Mouse (Mus musculus) CH12.LX (cell line): ENCODE measurements at regions not wholly inside any gene's neighbourhood (a gene's known extent, or its start where the extent isn't known, plus 50 kb on each side); places are given as distances from the start of the nearest gene placed in this dataset.

Experiments
- DNase-seq: peaks from one replicate; pipeline ENCODE4 v3.0.0-alpha.2; 2013; ENCODE audit errors: extremely low read depth
- H3K27ac ChIP-seq: 2 replicates; pipeline ENCODE4 v1.5.1; 2012; ENCODE audit warnings: low read depth, mild to moderate bottlenecking, control low read depth, moderate library complexity; ENCODE audit not compliant: insufficient read depth
- H3K27me3 ChIP-seq: replicated peaks from 2 replicates; pipeline ENCODE3; 2012; ENCODE audit warnings: inconsistent platforms
- H3K36me3 ChIP-seq, 2 experiments: replicated peaks in 1 of 2; 2 replicates each; pipeline versions ENCODE3 to v1.6.1; 2012; ENCODE audit warnings: inconsistent platforms in 1 of 2, low read length in 1 of 2, mild to moderate bottlenecking in 1 of 2, mixed read lengths in 1 of 2, moderate library complexity in 1 of 2; ENCODE audit not compliant: control insufficient read depth in 1 of 2, insufficient read depth in 1 of 2
- H3K4me1 ChIP-seq, 2 experiments: 2 replicates each; pipeline ENCODE4 v1.6.1; 2012; ENCODE audit warnings: inconsistent platforms in 1 of 2, moderate library complexity in 1 of 2; ENCODE audit not compliant: insufficient read depth in 2 of 2, control insufficient read depth in 1 of 2
- H3K4me2 ChIP-seq: 2 replicates; pipeline ENCODE4 v1.6.1; 2012; ENCODE audit warnings: low read depth, mild to moderate bottlenecking, control low read depth; ENCODE audit not compliant: poor library complexity, insufficient read depth, severe bottlenecking
- H3K4me3 ChIP-seq, 3 experiments: fragments of 150-350 bp in 1 of 3; sonication (generic) in 1 of 3; replicated peaks in 1 of 3; 2 replicates each; pipeline versions ENCODE3 to v1.5.1; 2011 to 2012; ENCODE audit warnings: low read depth in 2 of 3, low read length in 2 of 3, mild to moderate bottlenecking in 2 of 3, moderate library complexity in 2 of 3, control low read depth in 1 of 3, improper control_type of control experiment in 1 of 3, inconsistent platforms in 1 of 3, mixed read lengths in 1 of 3; ENCODE audit not compliant: poor library complexity in 1 of 3
- H3K79me2 ChIP-seq: replicated peaks from 2 replicates; pipeline ENCODE4 v1.6.1; 2012; ENCODE audit warnings: mild to moderate bottlenecking, moderate library complexity; ENCODE audit not compliant: control insufficient read depth, poor library complexity, insufficient read depth, severe bottlenecking; ENCODE audit errors: extremely low read depth
- H3K9ac ChIP-seq: 2 replicates; pipeline ENCODE4 v1.6.1; 2012; ENCODE audit warnings: low read depth, mild to moderate bottlenecking, control low read depth, moderate library complexity; ENCODE audit not compliant: insufficient read depth
- H3K9me3 ChIP-seq: replicated peaks from 2 replicates; pipeline ENCODE3; 2012; ENCODE audit warnings: low read length, inconsistent platforms, mixed read lengths
- BHLHE40 ChIP-seq: IDR thresholded peaks from 2 replicates; pipeline ENCODE4 v1.6.1; 2011; ENCODE audit warnings: mild to moderate bottlenecking, low read depth, low read length, improper control_type of control experiment
- CHD1 ChIP-seq: IDR thresholded peaks from 2 replicates; pipeline ENCODE4 v1.6.1; 2012; ENCODE audit warnings: low read depth, low read length, improper control_type of control experiment, inconsistent platforms
- CTCF ChIP-seq, 2 experiments: IDR thresholded peaks in 1 of 2; conservative IDR thresholded peaks in 1 of 2; 2 replicates each; pipeline ENCODE4 v1.5.1; 2011 to 2012; ENCODE audit warnings: low read depth in 2 of 2, low read length in 2 of 2, improper control_type of control experiment in 1 of 2, inconsistent platforms in 1 of 2, mild to moderate bottlenecking in 1 of 2, moderate library complexity in 1 of 2
- ELF1 ChIP-seq: IDR thresholded peaks from 2 replicates; pipeline ENCODE4 v1.6.1; 2014; ENCODE audit warnings: low read depth, mild to moderate bottlenecking, inconsistent platforms, low read length, improper control_type of control experiment
- ETS1 ChIP-seq: conservative IDR thresholded peaks from 2 replicates; pipeline ENCODE4 v1.6.1; 2012; ENCODE audit warnings: low read depth, mild to moderate bottlenecking, inconsistent platforms, low read length, improper control_type of control experiment, moderate library complexity
- GABPA ChIP-seq: IDR thresholded peaks from 2 replicates; pipeline ENCODE4 v1.6.1; 2012; ENCODE audit warnings: low read depth, low read length, improper control_type of control experiment, inconsistent platforms; ENCODE audit not compliant: insufficient replicate concordance
- JUND ChIP-seq: conservative IDR thresholded peaks from 2 replicates; pipeline ENCODE4 v1.6.1; 2011; ENCODE audit warnings: low read depth, low read length, improper control_type of control experiment
- KAT2A ChIP-seq: IDR thresholded peaks from 2 replicates; pipeline ENCODE4 v1.6.1; 2012; ENCODE audit warnings: low read length, improper control_type of control experiment, inconsistent platforms; ENCODE audit not compliant: insufficient replicate concordance
- MAX ChIP-seq: IDR thresholded peaks from 2 replicates; pipeline ENCODE4 v1.6.1; 2011; ENCODE audit warnings: low read length, improper control_type of control experiment
- MAZ ChIP-seq: IDR thresholded peaks from 2 replicates; pipeline ENCODE4 v1.6.1; 2012; ENCODE audit warnings: low read depth, mild to moderate bottlenecking, inconsistent platforms, low read length, improper control_type of control experiment, moderate library complexity
- MEF2A ChIP-seq: IDR thresholded peaks from 2 replicates; pipeline ENCODE4 v1.6.1; 2014; ENCODE audit warnings: low read depth, mild to moderate bottlenecking, inconsistent platforms, low read length, improper control_type of control experiment, borderline replicate concordance
- MXI1 ChIP-seq: IDR thresholded peaks from 2 replicates; pipeline ENCODE4 v1.6.1; 2011; ENCODE audit warnings: mild to moderate bottlenecking, low read depth, low read length, improper control_type of control experiment
- MYC ChIP-seq: IDR thresholded peaks from 2 replicates; pipeline ENCODE4 v1.6.1; 2011; ENCODE audit warnings: low read depth, mild to moderate bottlenecking, improper control_type of control experiment, low read length
- NELFE ChIP-seq: IDR thresholded peaks from 2 replicates; pipeline ENCODE4 v1.6.1; 2011; ENCODE audit warnings: low read depth, low read length, improper control_type of control experiment
- PAX5 ChIP-seq: IDR thresholded peaks from 2 replicates; pipeline ENCODE4 v1.6.1; 2012; ENCODE audit warnings: low read length, inconsistent platforms, mixed read lengths
- POLR2A ChIP-seq: IDR thresholded peaks from 2 replicates; pipeline ENCODE4 v1.6.1; 2011; ENCODE audit warnings: low read depth, mild to moderate bottlenecking, improper control_type of control experiment, low read length
- RAD21 ChIP-seq: IDR thresholded peaks from 2 replicates; pipeline ENCODE4 v1.6.1; 2011; ENCODE audit warnings: low read depth, mild to moderate bottlenecking, low read length, improper control_type of control experiment, moderate library complexity
- RCOR1 ChIP-seq: conservative IDR thresholded peaks from 2 replicates; pipeline ENCODE4 v1.6.1; 2012; ENCODE audit warnings: low read depth, mild to moderate bottlenecking, inconsistent platforms, low read length, improper control_type of control experiment
- SIN3A ChIP-seq: IDR thresholded peaks from 2 replicates; pipeline ENCODE4 v1.6.1; 2012; ENCODE audit warnings: low read length, improper control_type of control experiment, inconsistent platforms
- SMC3 ChIP-seq: IDR thresholded peaks from 2 replicates; pipeline ENCODE4 v1.6.1; 2011; ENCODE audit warnings: low read depth, low read length, improper control_type of control experiment
- TBP ChIP-seq: conservative IDR thresholded peaks from 2 replicates; pipeline ENCODE4 v1.6.1; 2011; ENCODE audit warnings: low read depth, low read length, improper control_type of control experiment
- UBTF ChIP-seq: IDR thresholded peaks from 2 replicates; pipeline ENCODE4 v1.6.1; 2012; ENCODE audit warnings: low read depth, mild to moderate bottlenecking, inconsistent platforms, low read length, improper control_type of control experiment, moderate library complexity
- USF1 ChIP-seq: IDR thresholded peaks from 2 replicates; pipeline ENCODE4 v1.6.1; 2014; ENCODE audit warnings: low read depth, mild to moderate bottlenecking, inconsistent platforms, low read length, improper control_type of control experiment
- USF2 ChIP-seq: conservative IDR thresholded peaks from 2 replicates; pipeline ENCODE4 v1.6.1; 2011; ENCODE audit warnings: low read depth, low read length, improper control_type of control experiment
- ZMIZ1 ChIP-seq: IDR thresholded peaks from 2 replicates; pipeline ENCODE4 v1.6.1; 2012; ENCODE audit warnings: low read depth, mild to moderate bottlenecking, inconsistent platforms, low read length, improper control_type of control experiment
- ZNF384 ChIP-seq: IDR thresholded peaks from 2 replicates; pipeline ENCODE4 v1.6.1; 2012; ENCODE audit warnings: low read depth, low read length, improper control_type of control experiment, inconsistent platforms
- dilution Hi-C: fragments of 300-500 bp; cut with MboI; formaldehyde crosslinking; loops from 2 replicates; pipeline ENCODE4 v1.14.3; 2020; ENCODE audit warnings: low sequenced_read_pairs; ENCODE audit not compliant: extremely low pct_unique_long_range_greater_than_20kb, extremely low pct_ligation_motif_present
- in situ Hi-C: fragments of 300-500 bp; cut with MboI; formaldehyde crosslinking; loops from 3 replicates; pipeline ENCODE4 v1.14.3; 2019; ENCODE audit warnings: low sequenced_read_pairs, low pct_ligation_motif_present, low pct_unique_long_range_greater_than_20kb, mixed read lengths

- dilution Hi-C loops: no loop called here
- no peak overlapping the region for H3K27ac ChIP-seq
Measured at GRCm38 (mm10) chr5:106365094-106365493, 92.9 kb downstream of the Barhl2 start.

DNA sequence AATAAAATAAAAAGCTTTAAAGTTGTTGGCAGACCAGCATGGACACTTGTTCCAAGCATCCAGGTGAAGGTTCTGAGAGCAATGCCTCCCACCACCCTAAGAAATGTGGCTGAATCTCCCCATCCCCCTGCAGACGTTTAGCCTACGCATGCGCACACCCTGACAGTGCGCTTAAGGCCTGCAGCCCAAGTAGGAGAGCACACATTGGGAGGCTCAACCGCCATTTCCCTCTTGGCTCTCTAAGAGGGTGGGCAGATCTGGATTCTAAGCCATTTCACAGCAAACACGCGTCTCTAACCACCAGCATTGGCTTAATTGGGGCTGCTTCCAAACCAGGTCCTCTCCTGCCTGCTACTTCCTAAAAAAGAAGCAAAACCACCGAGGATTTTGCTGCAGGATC lies 106.6 kb downstream of the Barhl2 start:
- dilution Hi-C loops (no loop called here), in situ Hi-C loops (loop anchor here (25.0 kb wide), 1 partner anchor 436 kb away; no protein-coding TSS in a partner anchor)
- H3K27ac ChIP-seq: no peak overlapping the region
- H3K4me3 ChIP-seq: no peak overlapping the region
- H3K27me3 ChIP-seq: no peaks in the 10 kb centered on the region
- no peak overlapping the region for H3K9ac ChIP-seq
- TF ChIP-seq MAZ (no peak), MYC (no peak), BHLHE40 (no peak), ELF1 (no peak), GABPA (no peak), MEF2A (no peak), TBP (no peak), ZMIZ1 (no peak), USF1 (no peak), ETS1 (no peak), MXI1 (no peak), ZNF384 (no peak), PAX5 (no peak), SIN3A (no peak), RCOR1 (no peak), MAX (no peak), KAT2A (no peak), SMC3 (no peak), UBTF (no peak)
- H3K4me1 ChIP-seq: no peaks in the 10 kb centered on the region
- H3K36me3 ChIP-seq: no peaks in the 10 kb centered on the region
- no peak for DNase-seq
- H3K4me2 ChIP-seq: no peak overlapping the region
- H3K79me2 ChIP-seq: no peaks in the 10 kb centered on the region
- H3K9me3 ChIP-seq: no peaks in the 10 kb centered on the region

More at GRCm38 (mm10) chr5:106365094-106365493, 92.9 kb downstream of the Barhl2 start:
- peak; percentile 16 for DNase-seq
- Histone ChIP-seq H3K4me3 (no peak overlapping the region), H3K36me3 (no peaks in the 10 kb centered on the region), H3K4me2 (no peak overlapping the region), H3K79me2 (no peaks in the 10 kb centered on the region), H3K9me3 (peaks cover 4% of the 10 kb centered on the region), H3K27me3 (no peaks in the 10 kb centered on the region), H3K4me1 (no peaks in the 10 kb centered on the region), H3K9ac (no peak overlapping the region)
- in situ Hi-C loops: loop anchor here (25.0 kb wide), 1 partner anchor 422 kb away; no protein-coding TSS in a partner anchor
- TF ChIP-seq JUND (no peak), NELFE (no peak), MAZ (no peak), POLR2A (no peak), USF2 (no peak), PAX5 (no peak), RCOR1 (no peak), RAD21 (peak; percentile 7), CTCF (conservative IDR thresholded peaks at IDR 0.05 in 1 of 2, IDR thresholded peaks at IDR 0.05 in 1 of 2; ENCODE audit: low read depth in 2 of 2, low read length in 2 of 2) (peak; percentile 21 to 37; a peak in 3 of 4 replicates), MXI1 (no peak), CHD1 (no peak), ZNF384 (no peak)
